Mouse (Mus musculus) heart, postnatal 0 days (tissue): ENCODE data around the gene Tmem220.

Source experiments
- CTCF ChIP-seq: IDR thresholded peaks from 2 replicates; pipeline ENCODE4 v1.5.1; 2016; ENCODE audit warnings: antibody characterized with exemption, control low read depth, low read depth
- EP300 ChIP-seq: IDR thresholded peaks from 2 replicates; pipeline ENCODE4 v1.6.1; 2016; ENCODE audit warnings: antibody characterized with exemption, low read depth

DNA sequence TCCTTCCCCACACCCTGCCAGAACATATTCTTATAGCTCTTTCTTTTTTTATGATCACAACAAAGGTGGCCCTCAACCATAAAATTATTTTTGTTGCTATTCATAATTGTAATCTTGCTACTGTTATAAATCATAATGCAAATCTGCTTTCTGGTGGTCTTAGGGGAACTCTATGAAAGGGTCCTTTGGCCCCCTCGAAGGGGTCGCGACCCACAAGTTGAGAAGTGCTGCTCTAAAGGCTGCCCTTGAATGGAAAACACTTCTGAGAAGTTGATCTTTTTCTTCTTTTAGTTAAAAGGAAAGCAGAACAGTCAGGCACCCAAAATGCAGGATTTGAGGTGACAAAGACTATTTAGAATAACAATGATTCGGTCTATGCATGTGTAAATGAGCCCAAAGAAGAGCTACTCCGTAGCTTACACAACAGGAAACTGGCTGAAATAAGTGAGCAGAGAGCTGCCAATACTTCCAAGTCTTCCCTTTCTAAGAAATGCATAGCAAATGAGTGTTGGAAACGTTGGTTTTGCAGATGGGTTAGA is 1.1 kb upstream of the Tmem220 start:
- TF ChIP-seq CTCF (no peak), EP300 (no peak)
